Mouse (Mus musculus): ENCODE results near the gene Fam131c. TPM values are rescaled to one million over a fixed set of nuclear protein-coding genes. Genes with fewer than 3 reads are reported as not detected.

Gene Fam131c
- total and polyA plus RNA-seq, 3 experiments: 2.0 to 2.9 (median 2.2) TPM

- intact Hi-C loops (cut with DNase I): no loop called here
- TF ChIP-seq CTCF (IDR thresholded peaks at IDR 0.05) (no peak), POLR2A (IDR thresholded peaks at IDR 0.05; ENCODE audit: insufficient read depth, low read depth, low read length) (no peak)
- H3K4me1 ChIP-seq (ENCODE audit: control insufficient read depth, insufficient read depth, low read length): peaks cover 1% of the 10 kb centered on the region; the same call in 1 of the 2 replicates
- H3K79me2 ChIP-seq (replicated peaks; ENCODE audit: control insufficient read depth, insufficient read depth, low read length): no peaks in the 10 kb centered on the region
- H3K27ac ChIP-seq: no peak overlapping the region
- H3K27me3 ChIP-seq (ENCODE audit: control insufficient read depth, insufficient read depth, low read length): no peaks in the 10 kb centered on the region
- no peak for DNase-seq
- no peak overlapping the region for H3K4me3 ChIP-seq
- H3K36me3 ChIP-seq (ENCODE audit: control insufficient read depth, insufficient read depth, low read length): no peaks in the 10 kb centered on the region
- H3K9ac ChIP-seq (ENCODE audit: low read depth, low read length): no peak overlapping the region
- 84% methylated on average over 15 of the region's 15 CpGs for WGBS
These were observed 32.2 kb downstream of the Fam131c start for GRCm38 (mm10) chr4:141400171-141400570.

- Histone ChIP-seq H3K4me3 (no peak overlapping the region), H3K9ac (ENCODE audit: low read depth, low read length) (no peak overlapping the region), H3K27ac (no peak overlapping the region), H3K4me1 (ENCODE audit: control insufficient read depth, insufficient read depth, low read length) (peaks cover 2% of the 10 kb centered on the region; the same call in 1 of the 2 replicates), H3K79me2 (replicated peaks; ENCODE audit: control insufficient read depth, insufficient read depth, low read length) (no peaks in the 10 kb centered on the region), H3K27me3 (ENCODE audit: control insufficient read depth, insufficient read depth, low read length) (no peaks in the 10 kb centered on the region), H3K36me3 (ENCODE audit: control insufficient read depth, insufficient read depth, low read length) (no peaks in the 10 kb centered on the region)
- 10% methylated on average over 15 of the region's 15 CpGs for WGBS
- no peak for TF ChIP-seq POLR2A (IDR thresholded peaks at IDR 0.05; ENCODE audit: insufficient read depth, low read depth, low read length)
- TF ChIP-seq EP300 (IDR thresholded peaks at IDR 0.05; ENCODE audit: insufficient read depth, low read depth, low read length): peak; percentile 97
- peak; percentile 100 for TF ChIP-seq CTCF (IDR thresholded peaks at IDR 0.05)
- peak; percentile 82 to 91 for DNase-seq
- intact Hi-C loops (cut with DNase I): loop anchor here (1.0 to 2.0 kb wide), 3 partner anchors 26 to 171 kb away; no protein-coding TSS in a partner anchor
These were observed 36.7 kb downstream of the Fam131c start for GRCm38 (mm10) chr4:141404518-141405313.

GRCm38 (mm10) chr4:141405314-141405622 lies 37.2 kb downstream of the Fam131c start:
- WGBS: 86% methylated on average over 3 of the region's 3 CpGs
- Histone ChIP-seq H3K9ac (ENCODE audit: low read depth, low read length) (no peak overlapping the region), H3K36me3 (ENCODE audit: control insufficient read depth, insufficient read depth, low read length) (no peaks in the 10 kb centered on the region), H3K27ac (no peak overlapping the region), H3K27me3 (ENCODE audit: control insufficient read depth, insufficient read depth, low read length) (no peaks in the 10 kb centered on the region), H3K79me2 (replicated peaks; ENCODE audit: control insufficient read depth, insufficient read depth, low read length) (no peaks in the 10 kb centered on the region), H3K4me3 (no peak overlapping the region), H3K4me1 (ENCODE audit: control insufficient read depth, insufficient read depth, low read length) (peaks cover 2% of the 10 kb centered on the region; the same call in 1 of the 2 replicates)
- intact Hi-C loops (cut with DNase I): loop anchor here (2.0 kb wide), 1 partner anchor 156 kb away; no protein-coding TSS in a partner anchor
- TF ChIP-seq EP300 (IDR thresholded peaks at IDR 0.05; ENCODE audit: insufficient read depth, low read depth, low read length) (no peak), POLR2A (IDR thresholded peaks at IDR 0.05; ENCODE audit: insufficient read depth, low read depth, low read length) (no peak), CTCF (IDR thresholded peaks at IDR 0.05) (no peak)
- DNase-seq: no peak

- Histone ChIP-seq H3K36me3 (ENCODE audit: control insufficient read depth, insufficient read depth, low read length) (no peaks in the 10 kb centered on the region), H3K4me3 (no peak overlapping the region), H3K9ac (ENCODE audit: low read depth, low read length) (no peak overlapping the region), H3K27me3 (ENCODE audit: control insufficient read depth, insufficient read depth, low read length) (no peaks in the 10 kb centered on the region), H3K79me2 (replicated peaks; ENCODE audit: control insufficient read depth, insufficient read depth, low read length) (no peaks in the 10 kb centered on the region), H3K27ac (no peak overlapping the region), H3K4me1 (ENCODE audit: control insufficient read depth, insufficient read depth, low read length) (peaks cover 2% of the 10 kb centered on the region; the same call in 1 of the 2 replicates)
- intact Hi-C loops (cut with DNase I): no loop called here
- DNase-seq: peak; percentile 49 to 62
- TF ChIP-seq CTCF (IDR thresholded peaks at IDR 0.05) (peak; percentile 87), POLR2A (IDR thresholded peaks at IDR 0.05; ENCODE audit: insufficient read depth, low read depth, low read length) (no peak), EP300 (IDR thresholded peaks at IDR 0.05; ENCODE audit: insufficient read depth, low read depth, low read length) (peak; percentile 55; the same call in 1 of the 2 replicates)
- 23% methylated on average over 14 of the region's 14 CpGs for WGBS
These were observed 38.7 kb downstream of the Fam131c start for GRCm38 (mm10) chr4:141406516-141407299.

GRCm38 (mm10) chr4:141408577-141408976 lies 40.6 kb downstream of the Fam131c start:
- Histone ChIP-seq H3K27me3 (ENCODE audit: control insufficient read depth, insufficient read depth, low read length) (no peaks in the 10 kb centered on the region), H3K36me3 (ENCODE audit: control insufficient read depth, insufficient read depth, low read length) (no peaks in the 10 kb centered on the region), H3K4me1 (ENCODE audit: control insufficient read depth, insufficient read depth, low read length) (peaks cover 2% of the 10 kb centered on the region; the same call in 1 of the 2 replicates), H3K9ac (ENCODE audit: low read depth, low read length) (no peak overlapping the region), H3K79me2 (replicated peaks; ENCODE audit: control insufficient read depth, insufficient read depth, low read length) (no peaks in the 10 kb centered on the region), H3K27ac (no peak overlapping the region), H3K4me3 (no peak overlapping the region)
- TF ChIP-seq EP300 (IDR thresholded peaks at IDR 0.05; ENCODE audit: insufficient read depth, low read depth, low read length) (no peak), CTCF (IDR thresholded peaks at IDR 0.05) (no peak), POLR2A (IDR thresholded peaks at IDR 0.05; ENCODE audit: insufficient read depth, low read depth, low read length) (no peak)
- no peak for DNase-seq
- WGBS: 94% methylated on average over 3 of the region's 3 CpGs
- intact Hi-C loops (cut with DNase I): no loop called here
